Mouse (Mus musculus) limb, embryonic 14.5 days (tissue): ENCODE results near the gene Capn5. TPM values are rescaled to one million over a fixed set of nuclear protein-coding genes. Genes with fewer than 3 reads are reported as not detected.

ENCODE experiments used
- ATAC-seq: fragments of 200-750 bp; cut with Nextera tagmentation; 2 replicates; pipeline ENCODE4 v1.8.0; 2017; ENCODE audit warnings: low read depth, moderate number of reproducible peaks, moderate TSS enrichment; ENCODE audit not compliant: low FRiP score
- DNase-seq: peaks from one replicate; pipeline ENCODE4 v3.0.0-alpha.2; 2015; ENCODE audit warnings: low spot score
- H3K27ac ChIP-seq: fragments of 300-500 bp; sonication (generic); replicated peaks from 2 replicates; pipeline ENCODE4 v1.5.1; 2014; ENCODE audit warnings: low read depth, mild to moderate bottlenecking, low read length, moderate library complexity, mixed read lengths
- H3K27me3 ChIP-seq: fragments of 300-500 bp; sonication (generic); 2 replicates; pipeline ENCODE4 v1.6.1; 2014; ENCODE audit warnings: low read length, mixed read lengths; ENCODE audit not compliant: control insufficient read depth, insufficient read depth
- H3K36me3 ChIP-seq: fragments of 300-500 bp; sonication (generic); 2 replicates; pipeline ENCODE4 v1.6.1; 2014; ENCODE audit warnings: mild to moderate bottlenecking, low read length, moderate library complexity, mixed read lengths; ENCODE audit not compliant: control insufficient read depth, insufficient read depth
- H3K4me1 ChIP-seq: fragments of 300-500 bp; sonication (generic); 2 replicates; pipeline ENCODE4 v1.6.1; 2014; ENCODE audit warnings: antibody characterized with exemption, low read length, mixed read lengths; ENCODE audit not compliant: control insufficient read depth, insufficient read depth
- H3K4me2 ChIP-seq: fragments of 300-500 bp; sonication (generic); replicated peaks from 2 replicates; pipeline ENCODE4 v1.6.1; 2014; ENCODE audit warnings: low read depth, mild to moderate bottlenecking, low read length, moderate library complexity; ENCODE audit not compliant: severe bottlenecking
- H3K4me3 ChIP-seq: fragments of 300-500 bp; sonication (generic); replicated peaks from 2 replicates; pipeline ENCODE4 v1.5.1; 2014; ENCODE audit warnings: low read length
- H3K9ac ChIP-seq: fragments of 300-500 bp; sonication (generic); 2 replicates; pipeline ENCODE4 v1.6.1; 2014; ENCODE audit warnings: mild to moderate bottlenecking, low read depth, low read length, moderate library complexity; ENCODE audit not compliant: severe bottlenecking
- H3K9me3 ChIP-seq: fragments of 300-500 bp; sonication (generic); 2 replicates; pipeline ENCODE4 v1.6.1; 2016; ENCODE audit warnings: low read length; ENCODE audit not compliant: control insufficient read depth
- POLR2A ChIP-seq: fragments of 200-500 bp; IDR thresholded peaks from 2 replicates; pipeline ENCODE4 v1.8.0; 2012; ENCODE audit warnings: inconsistent platforms, mild to moderate bottlenecking, moderate library complexity, borderline replicate concordance; ENCODE audit not compliant: insufficient read depth, insufficient read length; ENCODE audit errors: extremely low read depth
- WGBS: fragments of 180-500 bp; shearing (Covaris S2); extraction: QIAGEN DNeasy Blood & Tissue Kit; methylation state at CpG from one replicate; pipeline ENCODE4 v1.1.7; 2014; 5-methylcytosine and 5-hydroxymethylcytosine counted together
- polyA plus RNA-seq, 2 experiments: library from polyadenylated mRNA; depleted of rRNA in 1 of 2; stranded (reverse) in 1 of 2; unstranded in 1 of 2; fragments of >200 nt; fragmentation: Nextera tagmentation in 1 of 2; extraction: Ambion mirVana in 1 of 2; gene quantifications; 2 replicates each; pipeline versions ENCODE4 v1.2.1 to v1.2.3; 2012 to 2014

The Capn5 gene
- polyA plus RNA-seq, 2 experiments, result 6.5 to 9.6 TPM

- H3K27ac ChIP-seq, result 0 out of 2 replicates have a peak overlapping the region, but pooled peaks have one; percentile 43
- peaks cover 6% of the 10 kb centered on the region; the same call in 1 of the 2 replicates for H3K4me1 ChIP-seq
- no peak overlapping the region for H3K4me3 ChIP-seq
- H3K9ac ChIP-seq, result no peak overlapping the region
- TF ChIP-seq POLR2A, result no peak
- H3K27me3 ChIP-seq, result no peaks in the 10 kb centered on the region
- no peaks in the 10 kb centered on the region for H3K9me3 ChIP-seq
- 72% methylated on average over 5 of the region's 5 CpGs for WGBS
- no peak overlapping the region for H3K4me2 ChIP-seq
- ATAC-seq, result no peak
- no peak for DNase-seq
- no peaks in the 10 kb centered on the region for H3K36me3 ChIP-seq
Observed at GRCm38 (mm10) chr7:98103942-98104292, 74.2 kb downstream of the Capn5 start.

GRCm38 (mm10) chr7:98103002-98103941 is 74.8 kb downstream of the Capn5 start:
- ATAC-seq, result peak; percentile 53
- peak overlapping the region; percentile 39; the same call in 1 of the 2 replicates for H3K9ac ChIP-seq
- peak; percentile 37 for DNase-seq
- 23% methylated on average over 16 of the region's 26 CpGs for WGBS
- H3K36me3 ChIP-seq, result no peaks in the 10 kb centered on the region
- H3K27me3 ChIP-seq, result no peaks in the 10 kb centered on the region
- H3K4me2 ChIP-seq, result peak overlapping the region; percentile 47
- 0 out of 2 replicates have a peak overlapping the region, but pooled peaks have one; percentile 43 for H3K27ac ChIP-seq
- TF ChIP-seq POLR2A, result no peak
- H3K4me3 ChIP-seq, result peak overlapping the region; percentile 26
- H3K4me1 ChIP-seq, result peaks cover 6% of the 10 kb centered on the region; the same call in 1 of the 2 replicates
- H3K9me3 ChIP-seq, result no peaks in the 10 kb centered on the region

GRCm38 (mm10) chr7:98102488-98102887 is 75.6 kb downstream of the Capn5 start:
- H3K27ac ChIP-seq, result no peak overlapping the region

DNA sequence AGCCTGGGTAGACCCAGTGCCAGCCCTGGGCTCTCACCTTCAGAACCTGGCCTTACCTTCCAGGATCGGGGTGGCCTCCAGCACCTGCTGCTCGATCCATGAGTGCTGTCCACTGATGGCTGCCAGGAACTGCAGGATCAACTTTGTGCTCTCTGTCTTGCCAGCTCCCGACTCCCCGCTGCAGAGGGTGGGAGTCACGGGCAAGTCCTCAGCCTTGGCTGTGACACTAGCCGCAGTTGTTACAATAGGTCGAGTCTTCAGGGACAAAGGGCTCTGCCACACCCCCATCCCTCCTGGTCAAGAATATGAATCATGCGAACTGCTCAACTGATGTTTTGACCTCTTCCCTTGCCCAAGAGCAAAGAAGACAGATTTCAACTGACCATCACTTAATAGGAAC is 80.5 kb downstream of the Capn5 start:
- H3K27ac ChIP-seq, result no peak overlapping the region
- WGBS, result 90% methylated on average over 8 of the region's 8 CpGs

More at GRCm38 (mm10) chr7:98102488-98102887, 75.6 kb downstream of the Capn5 start:
- ATAC-seq, result no peak
- H3K4me2 ChIP-seq, result no peak overlapping the region; the same call in 1 of the 2 replicates
- H3K4me1 ChIP-seq, result peaks cover 6% of the 10 kb centered on the region; the same call in 1 of the 2 replicates
- no peaks in the 10 kb centered on the region for H3K27me3 ChIP-seq
- no peak for TF ChIP-seq POLR2A
- WGBS, result 92% methylated on average over 10 of the region's 11 CpGs
- H3K36me3 ChIP-seq, result 0 out of 2 replicates have a peak, but pooled peaks cover under 1% of the 10 kb centered on the region
- H3K9ac ChIP-seq, result peak overlapping the region; percentile 39; the same call in 1 of the 2 replicates
- peak overlapping the region; percentile 26; the same call in 1 of the 2 replicates for H3K4me3 ChIP-seq
- DNase-seq, result no peak
- no peaks in the 10 kb centered on the region for H3K9me3 ChIP-seq

DNA sequence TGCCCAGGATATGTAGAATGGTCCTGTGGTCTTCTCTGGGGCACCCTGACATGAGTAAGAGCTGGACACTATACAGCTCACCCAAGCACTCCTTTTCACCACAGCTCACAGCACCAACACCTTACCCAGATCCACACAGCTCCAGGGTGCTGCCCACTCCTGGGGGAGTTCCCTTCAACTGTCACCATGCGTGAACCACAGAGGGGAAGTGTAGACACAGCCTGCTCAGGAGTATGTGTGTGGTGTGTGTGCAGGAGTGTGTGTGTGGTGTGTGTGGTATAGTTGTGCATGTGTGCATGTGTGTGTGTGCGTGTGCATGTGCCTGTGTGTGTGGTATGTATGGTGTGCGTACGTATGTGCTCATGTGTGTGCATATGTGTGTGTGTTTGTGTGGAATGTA is 82.2 kb downstream of the Capn5 start:
- H3K4me2 ChIP-seq, result no peak overlapping the region
- 98% methylated on average over 4 of the region's 4 CpGs for WGBS

More for the DNA sequence above, 80.5 kb downstream of the Capn5 start:
- Histone ChIP-seq H3K4me3 (no peak overlapping the region), H3K4me2 (no peak overlapping the region), H3K4me1 (peaks cover 3% of the 10 kb centered on the region; the same call in 1 of the 2 replicates), H3K36me3 (0 out of 2 replicates have a peak, but pooled peaks cover 5% of the 10 kb centered on the region), H3K27me3 (no peaks in the 10 kb centered on the region), H3K9ac (no peak overlapping the region), H3K9me3 (no peaks in the 10 kb centered on the region)
- TF ChIP-seq POLR2A, result no peak
- DNase-seq (no peak), ATAC-seq (no peak)

More for the DNA sequence above, 82.2 kb downstream of the Capn5 start:
- no peak overlapping the region for H3K4me3 ChIP-seq
- TF ChIP-seq POLR2A, result no peak
- DNase-seq (no peak), ATAC-seq (no peak)
- no peak overlapping the region for H3K9ac ChIP-seq
- no peaks in the 10 kb centered on the region for H3K27me3 ChIP-seq
- H3K36me3 ChIP-seq, result 0 out of 2 replicates have a peak, but pooled peaks cover 5% of the 10 kb centered on the region
- H3K4me1 ChIP-seq, result no peaks in the 10 kb centered on the region
- no peak overlapping the region for H3K27ac ChIP-seq
- no peaks in the 10 kb centered on the region for H3K9me3 ChIP-seq
